Mouse (Mus musculus) stomach, postnatal 0 days (tissue): ENCODE results near the gene Fam83d.

ENCODE experiments used
- CTCF ChIP-seq: IDR thresholded peaks from 2 replicates; pipeline ENCODE4 v1.5.1; 2016; ENCODE audit warnings: antibody characterized with exemption, low read depth, mild to moderate bottlenecking, moderate library complexity
- EP300 ChIP-seq: optimal IDR thresholded peaks from 2 replicates; pipeline ENCODE3; 2016; ENCODE audit warnings: antibody characterized with exemption

DNA sequence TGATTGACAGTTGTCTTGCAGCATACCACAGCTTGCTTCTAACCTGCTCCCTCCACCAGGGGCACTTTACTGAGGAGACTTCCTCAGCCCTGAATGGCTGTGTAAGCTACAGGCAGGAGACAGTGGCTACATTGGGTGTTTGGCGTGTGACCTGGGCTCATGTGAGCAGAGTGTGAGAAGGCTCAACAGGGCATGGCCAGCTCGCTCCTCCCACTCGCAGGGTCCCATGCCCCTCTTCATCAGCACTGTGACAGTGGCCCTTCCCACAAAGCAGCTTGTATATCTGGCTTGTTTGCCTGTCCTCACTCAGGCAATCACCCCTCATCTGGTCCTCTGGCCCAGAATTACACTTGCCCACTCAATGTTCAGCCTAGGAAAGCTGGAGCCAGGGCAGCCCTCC is 28.8 kb upstream of the Fam83d start:
- no peak for TF ChIP-seq CTCF
- no peak for TF ChIP-seq EP300
